Mouse (Mus musculus): ENCODE results near the gene Gal3st2b. TPM values are rescaled to one million over a fixed set of nuclear protein-coding genes. Genes with fewer than 3 reads are reported as not detected.
"Not testable (repeated sequence)": the region's sequence is repeated elsewhere in the genome, so short reads cannot be mapped to it uniquely, and the experiment has no call there.

Gal3st2b gene
- total RNA-seq, 2 experiments from 2014 or later: 0.67 to 0.69 TPM

DNA sequence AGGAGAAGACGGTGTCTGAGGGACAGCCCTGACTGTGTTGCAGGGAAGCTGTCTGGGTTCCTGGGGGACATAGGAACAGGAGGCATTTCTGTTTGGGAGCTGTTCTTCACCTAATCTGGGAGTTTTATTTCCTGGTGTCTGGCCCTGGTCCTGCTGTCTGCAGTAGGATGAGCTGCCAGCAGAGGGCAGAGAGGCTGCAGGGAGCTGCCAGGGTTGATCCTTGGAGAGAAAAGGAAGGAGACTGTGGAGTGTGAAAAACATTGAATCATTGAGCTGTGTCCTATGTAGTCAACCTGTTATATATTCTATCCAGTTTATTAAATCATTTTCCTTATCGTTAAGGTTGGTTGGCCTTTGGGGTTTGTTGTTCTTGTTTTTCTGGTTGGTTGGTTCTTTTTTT, 62.8 kb downstream of the Gal3st2b start:
- DNase-seq: not testable (repeated sequence)

DNA sequence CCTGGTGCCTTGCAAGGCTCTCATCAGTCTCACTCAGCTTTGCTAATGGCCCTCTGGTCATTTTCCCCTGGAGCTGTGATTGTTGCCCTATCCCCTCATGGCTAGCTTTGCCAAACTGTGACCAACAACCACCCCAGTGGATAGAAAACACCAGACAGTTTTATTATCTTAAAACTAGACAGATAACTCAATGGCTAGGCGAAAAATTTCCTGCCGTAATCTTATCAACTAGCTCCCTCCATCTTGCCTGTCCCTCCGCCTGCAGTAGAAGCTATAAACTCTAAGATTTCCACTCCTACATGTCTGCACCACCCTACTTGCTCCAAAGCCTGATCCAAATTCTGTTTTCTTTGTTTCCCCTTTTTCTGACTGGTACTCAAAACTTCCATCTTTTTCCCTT, 68.1 kb downstream of the Gal3st2b start:
- no peak for DNase-seq

DNA sequence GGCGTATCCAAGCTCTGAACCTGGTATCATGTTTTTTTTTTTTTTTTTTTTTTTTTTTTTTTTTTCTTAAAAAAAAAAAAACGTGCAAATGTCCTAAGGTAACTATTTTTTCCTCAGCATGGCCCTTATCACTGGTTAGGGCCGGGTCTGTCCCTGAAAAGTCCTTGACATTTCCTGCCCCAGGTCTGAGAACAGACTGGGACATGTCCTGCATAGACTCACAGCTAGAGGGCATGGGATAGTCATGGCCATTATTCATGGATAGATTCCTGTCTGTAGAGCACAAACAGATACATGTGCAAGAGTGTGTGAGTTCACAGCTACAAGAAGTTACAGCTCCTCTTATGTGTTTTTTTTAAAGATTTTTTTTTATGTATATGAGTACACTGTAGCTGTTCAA, 70.7 kb downstream of the Gal3st2b start:
- no peak for DNase-seq

DNA sequence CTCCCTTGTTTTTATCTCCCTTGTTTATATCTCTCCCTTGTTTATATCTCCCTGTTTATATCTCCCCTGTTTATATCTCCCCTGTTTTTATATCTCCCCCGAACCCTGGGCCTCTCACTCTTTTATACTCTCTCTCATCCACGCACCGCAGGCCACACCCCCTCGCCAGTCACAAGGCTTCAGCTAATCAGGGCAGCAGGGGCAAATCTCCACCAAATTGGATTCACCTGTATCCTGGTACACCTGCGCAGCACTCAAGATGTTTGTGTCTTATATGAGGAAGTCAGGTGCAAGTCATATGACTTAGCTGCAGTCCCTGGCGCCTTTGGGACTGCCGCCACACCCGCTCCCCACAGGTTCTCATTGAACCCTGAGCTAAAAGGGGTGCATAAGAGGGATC, 72.1 kb downstream of the Gal3st2b start, which contains the start of gene Gal3st2c:
Gal3st2c (plus strand) TSS at position 301 of the 400 bp plus-strand sequence.
- not testable (repeated sequence) for DNase-seq

DNA sequence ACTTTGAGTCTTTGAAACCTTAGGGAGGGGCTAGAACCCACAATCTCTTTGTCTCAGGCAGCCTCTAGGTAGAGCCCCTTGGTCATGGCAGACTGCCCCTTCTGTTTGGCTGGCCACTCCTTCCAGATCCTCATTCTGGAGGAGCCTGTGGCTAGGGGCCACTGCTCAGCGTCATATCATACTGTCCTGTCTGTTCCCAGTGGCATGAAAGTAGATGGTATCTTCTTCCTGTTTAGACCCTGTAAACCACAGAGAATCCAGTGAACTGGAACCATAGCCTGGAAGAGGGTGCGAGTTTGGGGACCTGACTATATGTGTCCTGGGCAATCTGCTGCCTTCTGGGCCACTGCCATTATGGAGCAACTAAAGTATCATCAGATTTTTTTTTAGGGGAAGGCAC, 73.0 kb downstream of the Gal3st2b start:
- DNase-seq: not testable (repeated sequence)

DNA sequence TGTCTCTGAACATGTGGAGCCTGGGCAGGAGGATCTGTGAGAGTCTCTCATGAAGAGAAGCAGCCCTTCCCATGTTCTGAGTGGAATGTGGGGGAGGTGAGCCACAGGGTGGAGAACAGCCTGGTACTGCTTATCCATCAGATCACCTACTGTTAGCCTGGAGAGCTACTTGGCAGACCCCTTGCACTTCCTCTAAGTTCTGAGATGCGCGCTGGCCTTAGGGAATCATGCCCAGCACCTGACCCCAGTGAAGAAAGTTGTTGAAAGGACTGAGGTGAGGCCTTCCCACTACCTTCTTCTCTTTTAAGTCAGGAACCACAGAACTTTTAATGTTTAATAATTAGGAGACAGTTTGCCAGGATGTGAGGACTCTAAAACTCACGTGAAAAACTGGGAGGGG, 73.4 kb downstream of the Gal3st2b start:
- DNase-seq: not testable (repeated sequence)

Other genes starting within 250 kb of the Gal3st2b start
- gene Bok, start 232.7 kb upstream of the Gal3st2b start, total RNA-seq (2021): 1 to 10 TPM; 3.3 to 4.3 TPM
- gene Atg4b, start 166.8 kb upstream of the Gal3st2b start, total RNA-seq (2021): 10 to 100 TPM; 36.2 to 40.6 TPM
- gene Thap4, start 163.4 kb upstream of the Gal3st2b start, total RNA-seq (2021): 10 to 100 TPM; 82.6 to 82.8 TPM
- 10 to 100 TPM; 20.3 to 22.7 TPM for gene Dtymk, start 116.4 kb upstream of the Gal3st2b start, total RNA-seq (2021)
- 10 to 100 TPM; 10.9 to 13.4 TPM for gene Ing5, start 114.3 kb upstream of the Gal3st2b start, total RNA-seq (2021)
- 10 to 100 TPM; 42.3 to 50.3 TPM for gene D2hgdh, start 93.4 kb upstream of the Gal3st2b start, total RNA-seq (2021)
- under 1 TPM in 1 of 2 experiments, not detected in 1; 0.54 TPM for gene Gal3st2, start 57.0 kb upstream of the Gal3st2b start, total RNA-seq (2021)
- gene Gal3st2c, start 72.2 kb downstream of the Gal3st2b start, total RNA-seq (2021): 1 to 10 TPM; 1.1 TPM
- not detected for gene Neu4, start 102.1 kb downstream of the Gal3st2b start, total RNA-seq (2021)
- gene Pdcd1, start 134.2 kb downstream of the Gal3st2b start, total RNA-seq (2021): under 1 TPM in 1 of 2 experiments, not detected in 1; 0.15 TPM

All from heart, adult 18-20 months (tissue).